Mouse (Mus musculus): ENCODE data around the gene Tarbp2. TPM values are rescaled to one million over a fixed set of nuclear protein-coding genes. Genes with fewer than 3 reads are reported as not detected.

Tarbp2 gene
- polyA plus RNA-seq, 1 experiment from 2014 or later: 105 TPM

DNA sequence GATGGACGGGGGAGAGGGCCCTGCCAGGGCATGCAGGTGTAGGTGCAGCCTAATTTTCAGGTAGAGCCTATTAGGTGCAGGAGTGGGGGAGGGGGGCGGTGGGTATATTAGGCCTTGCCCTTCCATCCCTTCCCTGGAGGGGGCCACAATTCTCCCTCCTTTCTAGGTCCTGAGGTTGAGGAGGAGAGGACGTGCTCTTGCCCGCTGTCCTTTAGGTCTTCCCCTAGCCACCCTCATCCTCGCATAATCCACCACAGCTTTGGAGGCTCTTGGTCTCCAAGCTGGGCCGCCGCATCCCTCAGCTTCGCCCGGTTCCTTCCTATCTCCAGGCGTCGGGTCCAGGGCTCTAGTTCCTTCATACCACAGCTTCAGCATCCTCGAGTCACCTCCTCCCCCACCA, 1.7 kb upstream of the Tarbp2 start:
- 2% methylated on average over 11 of the region's 12 CpGs for WGBS
- Histone ChIP-seq H3K9me3 (ENCODE audit: control insufficient read depth, low read length) (no peaks in the 10 kb centered on the region), H3K27me3 (replicated peaks; ENCODE audit: control insufficient read depth, insufficient read depth, low read length) (no peaks in the 10 kb centered on the region), H3K36me3 (ENCODE audit: control insufficient read depth, insufficient read depth, low read length) (peaks cover 7% of the 10 kb centered on the region; the same call in 1 of the 2 replicates), H3K4me2 (ENCODE audit: low read length) (peak overlapping the region; percentile 85), H3K4me3 (ENCODE audit: low read depth, low read length) (peak overlapping the region; percentile 69), H3K4me1 (replicated peaks; ENCODE audit: control insufficient read depth, insufficient read depth, low read length) (peaks cover 30% of the 10 kb centered on the region), H3K9ac (ENCODE audit: low read length) (peak overlapping the region; percentile 60), H3K27ac (ENCODE audit: low read depth) (peak overlapping the region; percentile 98; the same call in 1 of the 2 replicates)
- peak; percentile 53 for DNase-seq (ENCODE audit: low spot score)
- ATAC-seq (replicated peaks; ENCODE audit: low FRiP score, low TSS enrichment, low read depth): no peak

DNA sequence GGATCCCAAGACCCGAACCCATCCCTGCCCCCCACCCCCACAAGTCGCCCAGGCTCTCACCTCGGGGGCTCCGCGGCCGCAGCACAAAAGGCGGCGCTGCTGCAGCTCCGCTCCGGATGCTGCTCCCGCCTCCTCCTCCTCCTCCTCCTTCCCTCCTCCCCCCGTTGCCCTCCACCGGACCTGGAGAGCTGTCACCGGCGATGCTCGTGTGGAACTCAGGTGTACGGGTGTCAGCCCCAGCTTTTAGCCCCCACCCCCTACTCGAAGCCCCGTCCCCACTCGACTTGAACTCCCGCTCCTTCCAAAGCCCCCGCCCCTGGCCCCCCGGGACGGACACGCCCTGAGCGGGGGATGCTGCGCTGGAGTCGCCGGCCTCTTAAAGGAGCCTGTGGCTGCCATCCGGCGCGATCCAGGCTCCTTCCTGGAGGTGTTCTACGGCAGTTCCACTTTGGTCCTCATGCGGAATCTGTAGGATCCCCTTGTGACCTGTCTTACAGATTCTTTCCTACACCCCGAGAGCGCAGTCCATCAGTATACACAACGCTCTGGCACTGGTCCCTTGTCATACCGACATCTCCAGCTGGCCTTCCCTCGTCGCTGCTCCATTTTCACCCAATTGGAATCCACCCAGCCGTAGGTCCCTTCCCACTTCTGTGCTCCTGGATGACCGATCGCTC, 1.1 kb upstream of the Tarbp2 start, which contains the start of gene Map3k12:
Map3k12 (minus strand) TSS at position 337 of the 677 bp plus-strand sequence.
- peak within 1 kb of the TSS; percentile 69 for H3K4me3 ChIP-seq (ENCODE audit: low read depth, low read length)
- no peaks in the 10 kb centered on the region for H3K27me3 ChIP-seq (replicated peaks; ENCODE audit: control insufficient read depth, insufficient read depth, low read length)
- H3K27ac ChIP-seq (ENCODE audit: low read depth): peak within 1 kb of the TSS; percentile 98
- peak within 1 kb of the TSS; percentile 60 for H3K9ac ChIP-seq (ENCODE audit: low read length)
- peaks cover 13% of the 10 kb centered on the region; the same call in 1 of the 2 replicates for H3K36me3 ChIP-seq (ENCODE audit: control insufficient read depth, insufficient read depth, low read length)
- H3K4me2 ChIP-seq (ENCODE audit: low read length): peak within 1 kb of the TSS; percentile 85
- under 1% methylated on average over 43 of the region's 43 CpGs for WGBS
- H3K9me3 ChIP-seq (ENCODE audit: control insufficient read depth, low read length): no peaks in the 10 kb centered on the region
- ATAC-seq (replicated peaks; ENCODE audit: low FRiP score, low TSS enrichment, low read depth) (peak; percentile 12; the same call in 1 of the 2 replicates), DNase-seq (ENCODE audit: low spot score) (peak; percentile 90)
- H3K4me1 ChIP-seq (replicated peaks; ENCODE audit: control insufficient read depth, insufficient read depth, low read length): peaks cover 25% of the 10 kb centered on the region

DNA sequence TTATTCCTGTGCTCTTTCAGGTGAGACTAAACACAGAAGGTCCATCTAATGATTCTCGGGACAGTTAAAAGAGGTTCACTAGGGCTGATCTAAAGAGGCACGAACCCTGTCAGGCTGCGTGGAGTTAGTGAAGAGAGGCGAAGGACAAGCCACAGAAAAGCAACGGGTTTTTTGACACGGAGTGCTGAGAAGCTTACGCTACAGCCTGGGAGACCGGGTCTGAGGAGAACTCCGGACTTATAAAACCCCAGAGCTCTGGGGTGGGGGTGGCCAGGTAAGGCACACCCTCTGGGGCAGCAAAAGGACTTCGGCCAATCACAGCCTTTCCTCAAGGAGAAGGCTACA, 389 bp upstream of the Tarbp2 start:
- H3K9ac ChIP-seq (ENCODE audit: low read length): peak overlapping the region; percentile 60; the same call in 1 of the 2 replicates
- WGBS: 1% methylated on average over 10 of the region's 10 CpGs
- H3K27me3 ChIP-seq (replicated peaks; ENCODE audit: control insufficient read depth, insufficient read depth, low read length): no peaks in the 10 kb centered on the region
- no peak for DNase-seq (ENCODE audit: low spot score)
- peak overlapping the region; percentile 98 for H3K27ac ChIP-seq (ENCODE audit: low read depth)
- H3K4me1 ChIP-seq (replicated peaks; ENCODE audit: control insufficient read depth, insufficient read depth, low read length): peaks cover 23% of the 10 kb centered on the region
- H3K4me2 ChIP-seq (ENCODE audit: low read length): peak overlapping the region; percentile 85
- H3K36me3 ChIP-seq (ENCODE audit: control insufficient read depth, insufficient read depth, low read length): peaks cover 20% of the 10 kb centered on the region; the same call in 1 of the 2 replicates
- no peak; the same call in 1 of the 2 replicates for ATAC-seq (replicated peaks; ENCODE audit: low FRiP score, low TSS enrichment, low read depth)
- peak overlapping the region; percentile 69 for H3K4me3 ChIP-seq (ENCODE audit: low read depth, low read length)
- H3K9me3 ChIP-seq (ENCODE audit: control insufficient read depth, low read length): no peaks in the 10 kb centered on the region

DNA sequence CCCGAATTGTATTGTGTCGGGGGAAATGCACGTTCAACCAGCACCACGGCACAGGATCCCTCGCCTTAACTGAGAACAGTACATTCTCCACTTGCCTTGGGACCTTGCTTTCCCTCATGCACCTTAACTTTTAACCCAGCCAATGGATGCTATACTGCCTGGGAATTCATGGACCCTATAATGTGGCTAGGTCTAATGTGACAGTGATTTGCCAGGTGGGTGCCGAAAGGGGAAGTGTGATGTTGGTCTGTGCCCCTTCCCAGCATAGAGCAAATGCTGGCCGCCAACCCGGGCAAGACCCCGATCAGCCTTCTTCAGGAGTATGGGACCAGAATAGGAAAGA, 838 bp downstream of the Tarbp2 start:
- Histone ChIP-seq H3K9ac (ENCODE audit: low read length) (peak overlapping the region; percentile 87), H3K9me3 (ENCODE audit: control insufficient read depth, low read length) (no peaks in the 10 kb centered on the region), H3K4me3 (ENCODE audit: low read depth, low read length) (peak overlapping the region; percentile 69), H3K27ac (ENCODE audit: low read depth) (peak overlapping the region; percentile 98), H3K27me3 (replicated peaks; ENCODE audit: control insufficient read depth, insufficient read depth, low read length) (no peaks in the 10 kb centered on the region), H3K4me1 (replicated peaks; ENCODE audit: control insufficient read depth, insufficient read depth, low read length) (peaks cover 23% of the 10 kb centered on the region), H3K4me2 (ENCODE audit: low read length) (peak overlapping the region; percentile 67), H3K36me3 (ENCODE audit: control insufficient read depth, insufficient read depth, low read length) (peaks cover 27% of the 10 kb centered on the region)
- DNase-seq (ENCODE audit: low spot score) (no peak), ATAC-seq (replicated peaks; ENCODE audit: low FRiP score, low TSS enrichment, low read depth) (no peak)
- 19% methylated on average over 9 of the region's 9 CpGs for WGBS

DNA sequence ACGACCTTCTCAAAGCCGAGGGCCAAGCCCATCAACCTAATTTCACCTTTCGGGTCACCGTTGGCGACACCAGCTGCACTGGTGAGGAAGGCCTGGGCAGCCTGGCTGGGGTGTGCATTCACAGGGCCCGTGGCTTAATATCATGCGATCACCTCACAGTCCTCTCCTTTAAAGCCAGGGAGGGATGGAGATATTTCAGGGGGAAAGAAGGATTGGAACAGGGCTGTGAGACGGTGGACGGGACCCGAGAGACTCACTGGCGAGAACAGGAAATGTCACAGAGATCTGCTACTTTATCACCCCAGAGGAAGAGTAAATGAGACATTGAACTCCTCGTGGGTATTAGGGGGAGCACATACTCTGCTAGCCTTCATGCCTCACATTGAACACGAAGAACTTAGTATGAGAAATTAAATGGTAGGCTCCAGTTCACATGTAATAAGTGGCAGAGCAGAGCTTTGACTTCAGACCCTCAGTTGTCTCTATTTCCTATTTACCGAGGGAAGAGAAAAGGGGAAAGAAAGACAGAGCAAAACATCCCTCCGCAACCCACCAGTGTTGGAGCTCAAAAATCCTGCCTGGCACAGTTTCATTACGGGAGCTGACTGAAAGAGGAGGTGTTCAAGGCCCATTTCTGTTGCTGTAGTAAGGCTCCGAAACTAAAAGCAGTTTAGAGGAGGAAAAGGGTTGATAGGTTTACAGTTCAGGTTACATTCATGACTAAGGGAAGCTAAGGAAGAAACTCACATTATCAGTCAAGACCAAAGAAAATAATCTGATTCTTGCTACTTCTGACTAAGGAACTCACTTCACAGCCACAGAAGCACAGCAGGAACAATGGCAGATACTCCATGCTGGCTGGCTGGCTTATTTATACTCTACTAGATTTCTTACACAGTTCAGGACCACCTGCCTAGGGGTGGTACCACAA, 1.5 kb downstream of the Tarbp2 start:
- peak; percentile 46 for DNase-seq (ENCODE audit: low spot score)
- Histone ChIP-seq H3K4me1 (replicated peaks; ENCODE audit: control insufficient read depth, insufficient read depth, low read length) (peaks cover 23% of the 10 kb centered on the region), H3K27ac (ENCODE audit: low read depth) (no peak overlapping the region), H3K9me3 (ENCODE audit: control insufficient read depth, low read length) (no peaks in the 10 kb centered on the region), H3K27me3 (replicated peaks; ENCODE audit: control insufficient read depth, insufficient read depth, low read length) (no peaks in the 10 kb centered on the region), H3K4me3 (ENCODE audit: low read depth, low read length) (peak overlapping the region; percentile 69), H3K36me3 (ENCODE audit: control insufficient read depth, insufficient read depth, low read length) (peaks cover 34% of the 10 kb centered on the region), H3K9ac (ENCODE audit: low read length) (peak overlapping the region; percentile 87), H3K4me2 (ENCODE audit: low read length) (peak overlapping the region; percentile 67)
- no peak for ATAC-seq (replicated peaks; ENCODE audit: low FRiP score, low TSS enrichment, low read depth)
- WGBS: 53% methylated on average over 17 of the region's 17 CpGs

DNA sequence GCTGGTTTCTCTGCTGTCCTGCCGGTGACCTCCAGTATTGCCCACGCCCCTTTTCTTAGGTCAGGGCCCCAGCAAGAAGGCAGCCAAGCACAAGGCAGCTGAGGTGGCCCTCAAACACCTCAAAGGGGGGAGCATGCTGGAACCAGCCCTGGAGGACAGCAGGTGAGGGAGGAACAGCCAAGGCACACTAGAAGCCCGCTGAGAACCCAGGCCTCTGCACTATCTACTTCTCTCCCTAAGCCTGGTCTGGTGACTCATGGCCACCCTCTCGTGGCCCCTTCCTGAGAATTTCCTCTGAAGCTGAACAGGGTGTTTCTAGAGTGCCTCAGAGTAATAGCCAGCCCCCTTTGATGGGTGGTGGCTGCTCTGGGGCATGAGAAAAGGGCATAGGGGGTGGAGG, 2.4 kb downstream of the Tarbp2 start:
- DNase-seq (ENCODE audit: low spot score): peak; percentile 48
- Histone ChIP-seq H3K9ac (ENCODE audit: low read length) (no peak overlapping the region), H3K27me3 (replicated peaks; ENCODE audit: control insufficient read depth, insufficient read depth, low read length) (no peaks in the 10 kb centered on the region), H3K9me3 (ENCODE audit: control insufficient read depth, low read length) (no peaks in the 10 kb centered on the region), H3K4me2 (ENCODE audit: low read length) (no peak overlapping the region), H3K4me3 (ENCODE audit: low read depth, low read length) (no peak overlapping the region), H3K36me3 (ENCODE audit: control insufficient read depth, insufficient read depth, low read length) (peaks cover 39% of the 10 kb centered on the region), H3K4me1 (replicated peaks; ENCODE audit: control insufficient read depth, insufficient read depth, low read length) (peaks cover 23% of the 10 kb centered on the region), H3K27ac (ENCODE audit: low read depth) (no peak overlapping the region)
- WGBS: 71% methylated on average over 4 of the region's 4 CpGs
- no peak for ATAC-seq (replicated peaks; ENCODE audit: low FRiP score, low TSS enrichment, low read depth)

DNA sequence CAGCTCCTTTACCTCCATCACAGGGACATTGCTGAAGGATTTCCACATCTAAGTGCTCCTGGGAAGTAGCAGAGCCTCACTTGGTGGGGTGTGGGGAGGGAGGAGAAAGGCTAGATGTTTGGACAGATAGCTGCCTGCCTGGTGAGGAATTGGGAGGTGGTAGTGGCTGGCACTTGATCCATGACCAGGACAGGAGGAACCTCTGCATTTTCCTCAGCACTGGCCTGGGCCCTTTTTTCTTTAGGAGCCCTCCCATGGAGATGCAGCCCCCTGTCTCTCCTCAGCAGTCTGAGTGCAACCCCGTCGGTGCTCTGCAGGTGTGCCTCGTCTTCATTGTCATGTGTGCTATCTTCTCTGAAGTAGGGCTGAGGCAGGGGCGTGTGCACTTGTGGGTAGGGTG, 3.5 kb downstream of the Tarbp2 start:
- DNase-seq (ENCODE audit: low spot score) (peak; percentile 32), ATAC-seq (replicated peaks; ENCODE audit: low FRiP score, low TSS enrichment, low read depth) (no peak)
- WGBS: 73% methylated on average over 4 of the region's 4 CpGs
- Histone ChIP-seq H3K9ac (ENCODE audit: low read length) (no peak overlapping the region), H3K36me3 (ENCODE audit: control insufficient read depth, insufficient read depth, low read length) (peaks cover 44% of the 10 kb centered on the region), H3K4me1 (replicated peaks; ENCODE audit: control insufficient read depth, insufficient read depth, low read length) (peaks cover 17% of the 10 kb centered on the region), H3K4me2 (ENCODE audit: low read length) (no peak overlapping the region), H3K9me3 (ENCODE audit: control insufficient read depth, low read length) (no peaks in the 10 kb centered on the region), H3K27ac (ENCODE audit: low read depth) (no peak overlapping the region), H3K27me3 (replicated peaks; ENCODE audit: control insufficient read depth, insufficient read depth, low read length) (no peaks in the 10 kb centered on the region), H3K4me3 (ENCODE audit: low read depth, low read length) (no peak overlapping the region)

DNA sequence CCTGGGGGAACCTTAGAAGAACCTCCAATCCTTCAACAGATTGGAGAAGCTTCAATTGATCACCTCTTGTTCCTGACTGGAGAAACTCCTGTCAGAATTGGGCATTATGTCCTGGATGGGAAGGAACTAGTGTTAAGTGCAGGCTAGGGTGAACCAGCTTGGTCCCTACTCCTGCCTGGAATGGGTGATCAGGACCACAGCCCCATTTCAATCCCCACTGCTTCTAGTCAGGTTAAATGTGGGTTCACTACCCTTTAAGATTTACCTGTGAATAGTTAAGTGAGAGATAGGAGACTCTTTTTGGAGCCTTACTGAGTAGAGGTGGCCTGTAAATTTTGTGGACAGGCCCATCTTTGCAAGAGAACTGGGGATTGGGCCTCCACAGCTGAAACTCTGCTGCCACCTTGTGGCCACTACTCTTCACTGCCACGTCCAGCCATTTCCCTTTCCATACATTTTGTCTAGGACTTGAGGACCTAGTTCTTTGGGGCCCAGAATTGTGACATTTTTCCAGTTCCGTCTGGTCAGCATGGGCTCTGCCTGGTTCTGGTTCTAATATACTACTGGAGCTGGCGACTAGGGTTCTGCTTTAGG, 7.0 kb downstream of the Tarbp2 start, which contains the start of gene Npff:
Npff (minus strand) TSS at position 51 of the 594 bp plus-strand sequence.
- no peaks in the 10 kb centered on the region for H3K27me3 ChIP-seq (replicated peaks; ENCODE audit: control insufficient read depth, insufficient read depth, low read length)
- ATAC-seq (replicated peaks; ENCODE audit: low FRiP score, low TSS enrichment, low read depth) (peak; percentile 37; the same call in 1 of the 2 replicates), DNase-seq (ENCODE audit: low spot score) (peak; percentile 92)
- H3K4me3 ChIP-seq (ENCODE audit: low read depth, low read length): no peak within 1 kb of the TSS
- WGBS: 8% methylated on average over 3 of the region's 3 CpGs
- no peaks in the 10 kb centered on the region for H3K9me3 ChIP-seq (ENCODE audit: control insufficient read depth, low read length)
- no peak within 1 kb of the TSS for H3K4me2 ChIP-seq (ENCODE audit: low read length)
- no peak within 1 kb of the TSS for H3K27ac ChIP-seq (ENCODE audit: low read depth)
- no peak within 1 kb of the TSS for H3K9ac ChIP-seq (ENCODE audit: low read length)
- H3K36me3 ChIP-seq (ENCODE audit: control insufficient read depth, insufficient read depth, low read length): peaks cover 70% of the 10 kb centered on the region
- H3K4me1 ChIP-seq (replicated peaks; ENCODE audit: control insufficient read depth, insufficient read depth, low read length): peaks cover 6% of the 10 kb centered on the region; the same call in 1 of the 2 replicates

All from intestine, embryonic 14.5 days (tissue).